Mouse (Mus musculus): ENCODE measurements around the gene Fpr-rs6. TPM values are rescaled to one million over a fixed set of nuclear protein-coding genes. Genes with fewer than 3 reads are reported as not detected.

Fpr-rs6 gene
- polyA plus RNA-seq (2015; fragmentation: Nextera tagmentation; extraction: Ambion mirVana): not detected in 2 replicates

- Histone ChIP-seq H3K9ac (ENCODE audit: low read depth, low read length) (no peak within 1 kb of the TSS), H3K4me2 (ENCODE audit: low read length) (no peak within 1 kb of the TSS), H3K36me3 (ENCODE audit: control insufficient read depth, insufficient read depth, low read length) (no peaks in the 10 kb centered on the region), H3K27ac (ENCODE audit: low read length) (no peak within 1 kb of the TSS), H3K27me3 (ENCODE audit: control insufficient read depth, insufficient read depth, low read depth, low read length) (no peaks in the 10 kb centered on the region), H3K4me1 (ENCODE audit: control insufficient read depth, insufficient read depth, low read length) (no peaks in the 10 kb centered on the region), H3K4me3 (ENCODE audit: low read depth, low read length) (no peak within 1 kb of the TSS), H3K9me3 (replicated peaks; ENCODE audit: control insufficient read depth, low read length, poor library complexity, severe bottlenecking) (peaks cover 8% of the 10 kb centered on the region)
- ATAC-seq: no peak
Measured at GRCm38 (mm10) chr17:20182997-20183396, at the start of gene Fpr-rs6. Fpr-rs6 (minus strand) TSS chr17:20183097.

Other genes with a start within 250 kb of the Fpr-rs6 start
- gene Vmn2r104, start 134.8 kb downstream of the Fpr-rs6 start, polyA plus RNA-seq (2015; fragmentation: Nextera tagmentation; extraction: Ambion mirVana): not detected in 2 replicates
- gene Fpr-rs7, start 68.9 kb downstream of the Fpr-rs6 start, polyA plus RNA-seq (2015; fragmentation: Nextera tagmentation; extraction: Ambion mirVana): not detected in 2 replicates
- gene Vmn2r105, start 52.0 kb upstream of the Fpr-rs6 start, polyA plus RNA-seq (2015; fragmentation: Nextera tagmentation; extraction: Ambion mirVana): not detected in 2 replicates
- not detected in 2 replicates for gene Vmn2r106, start 102.5 kb upstream of the Fpr-rs6 start, polyA plus RNA-seq (2015; fragmentation: Nextera tagmentation; extraction: Ambion mirVana)
- not detected in 2 replicates for gene Vmn2r107, start 162.1 kb upstream of the Fpr-rs6 start, polyA plus RNA-seq (2015; fragmentation: Nextera tagmentation; extraction: Ambion mirVana)
- gene Vmn1r224, start 231.0 kb upstream of the Fpr-rs6 start, polyA plus RNA-seq (2015; fragmentation: Nextera tagmentation; extraction: Ambion mirVana): not detected in 2 replicates